Mouse (Mus musculus) liver, embryonic 12.5 days (tissue): ENCODE measurements around the gene Gm11060. TPM values are rescaled to one million over a fixed set of nuclear protein-coding genes. Genes with fewer than 3 reads are reported as not detected.

Experiments used
- ATAC-seq: fragments of 200-750 bp; cut with Nextera tagmentation; 2 replicates; pipeline ENCODE4 v1.8.0; 2017; ENCODE audit warnings: moderate number of reproducible peaks, mild to moderate bottlenecking, moderate library complexity
- H3K27ac ChIP-seq: fragments of 300-500 bp; sonication (generic); 2 replicates; pipeline ENCODE4 v1.5.1; 2016; ENCODE audit warnings: mild to moderate bottlenecking
- H3K27me3 ChIP-seq: fragments of 300-500 bp; sonication (generic); replicated peaks from 2 replicates; pipeline ENCODE4 v1.6.1; 2016; ENCODE audit warnings: mild to moderate bottlenecking, moderate library complexity
- H3K36me3 ChIP-seq: fragments of 300-500 bp; sonication (generic); 2 replicates; pipeline ENCODE4 v1.6.1; 2016; ENCODE audit warnings: mild to moderate bottlenecking, moderate library complexity
- H3K4me1 ChIP-seq: fragments of 300-500 bp; sonication (generic); 2 replicates; pipeline ENCODE4 v1.6.1; 2016
- H3K4me2 ChIP-seq: fragments of 300-500 bp; sonication (generic); 2 replicates; pipeline ENCODE4 v1.6.1; 2016; ENCODE audit warnings: mild to moderate bottlenecking, moderate library complexity
- H3K4me3 ChIP-seq: fragments of 300-500 bp; sonication (generic); 2 replicates; pipeline ENCODE4 v1.5.1; 2016; ENCODE audit warnings: mild to moderate bottlenecking, moderate library complexity
- H3K9ac ChIP-seq: fragments of 300-500 bp; sonication (generic); 2 replicates; pipeline ENCODE4 v1.6.1; 2016; ENCODE audit warnings: mild to moderate bottlenecking, moderate library complexity
- H3K9me3 ChIP-seq: fragments of 300-500 bp; sonication (generic); replicated peaks from 2 replicates; pipeline ENCODE4 v1.6.1; 2016; ENCODE audit warnings: mild to moderate bottlenecking, moderate library complexity
- WGBS: fragments of 180-500 bp; shearing (Covaris S2); methylation state at CpG from one replicate; pipeline ENCODE4 v1.1.7; 2016; ENCODE audit not compliant: insufficient replicate concordance; 5-methylcytosine and 5-hydroxymethylcytosine counted together
- polyA plus RNA-seq: library from polyadenylated mRNA; unstranded; fragments of >200 nt; fragmentation: Nextera tagmentation; extraction: Ambion mirVana; gene quantifications from 2 replicates; pipeline ENCODE4 v1.2.1, GENCODE M21; 2016

The Gm11060 gene
- polyA plus RNA-seq, 1 experiment from 2014 or later: not detected

GRCm38 (mm10) chr2:105130351-105131060 is 38.7 kb downstream of the Gm11060 start:
- Histone ChIP-seq H3K36me3 (no peaks in the 10 kb centered on the region), H3K9me3 (no peaks in the 10 kb centered on the region), H3K9ac (no peak overlapping the region), H3K4me2 (peak overlapping the region; percentile 41), H3K4me3 (peak overlapping the region; percentile 8; the same call in 1 of the 2 replicates), H3K27ac (no peak overlapping the region), H3K27me3 (peaks cover 100% of the 10 kb centered on the region), H3K4me1 (peaks cover 22% of the 10 kb centered on the region; the same call in 1 of the 2 replicates)
- 2% methylated on average over 32 of the region's 32 CpGs for WGBS
- peak; percentile 31; the same call in 1 of the 2 replicates for ATAC-seq

- peaks cover 21% of the 10 kb centered on the region; the same call in 1 of the 2 replicates for H3K4me1 ChIP-seq
- no peak overlapping the region for H3K9ac ChIP-seq
- 7% methylated on average over 12 of the region's 12 CpGs for WGBS
- peaks cover 100% of the 10 kb centered on the region for H3K27me3 ChIP-seq
- peak overlapping the region; percentile 41; the same call in 1 of the 2 replicates for H3K4me2 ChIP-seq
- peak overlapping the region; percentile 8; the same call in 1 of the 2 replicates for H3K4me3 ChIP-seq
- no peaks in the 10 kb centered on the region for H3K9me3 ChIP-seq
- no peak for ATAC-seq
- H3K36me3 ChIP-seq: no peaks in the 10 kb centered on the region
- no peak overlapping the region for H3K27ac ChIP-seq
Observed at GRCm38 (mm10) chr2:105131061-105131810, 39.4 kb downstream of the Gm11060 start.

- no peak for ATAC-seq
- H3K27ac ChIP-seq: no peak overlapping the region
- H3K4me3 ChIP-seq: no peak overlapping the region
- WGBS: 11% methylated on average over 2 of the region's 2 CpGs
- peaks cover 99% of the 10 kb centered on the region for H3K27me3 ChIP-seq
- H3K9me3 ChIP-seq: no peaks in the 10 kb centered on the region
- H3K36me3 ChIP-seq: no peaks in the 10 kb centered on the region
- no peak overlapping the region for H3K9ac ChIP-seq
- H3K4me2 ChIP-seq: no peak overlapping the region
- peaks cover 18% of the 10 kb centered on the region; the same call in 1 of the 2 replicates for H3K4me1 ChIP-seq
Observed at GRCm38 (mm10) chr2:105131811-105132100, 39.9 kb downstream of the Gm11060 start.

- Histone ChIP-seq H3K36me3 (no peaks in the 10 kb centered on the region), H3K4me1 (peaks cover 12% of the 10 kb centered on the region; the same call in 1 of the 2 replicates), H3K9me3 (no peaks in the 10 kb centered on the region), H3K4me3 (no peak overlapping the region), H3K9ac (no peak overlapping the region), H3K27ac (no peak overlapping the region), H3K27me3 (peaks cover 99% of the 10 kb centered on the region), H3K4me2 (peak overlapping the region; percentile 16; the same call in 1 of the 2 replicates)
- WGBS: 4% methylated on average over 17 of the region's 17 CpGs
- ATAC-seq: no peak
Observed at GRCm38 (mm10) chr2:105132300-105132699, 40.5 kb downstream of the Gm11060 start.

- H3K36me3 ChIP-seq: no peaks in the 10 kb centered on the region
- 5% methylated on average over 43 of the region's 43 CpGs for WGBS
- ATAC-seq: no peak
- H3K9me3 ChIP-seq: no peaks in the 10 kb centered on the region
- no peak overlapping the region for H3K4me3 ChIP-seq
- H3K9ac ChIP-seq: peak overlapping the region; percentile 22; the same call in 1 of the 2 replicates
- H3K4me1 ChIP-seq: peaks cover 11% of the 10 kb centered on the region; the same call in 1 of the 2 replicates
- no peak overlapping the region for H3K27ac ChIP-seq
- no peak overlapping the region for H3K4me2 ChIP-seq
- H3K27me3 ChIP-seq: peaks cover 98% of the 10 kb centered on the region
Observed at GRCm38 (mm10) chr2:105132933-105133795, 41.3 kb downstream of the Gm11060 start.

- Histone ChIP-seq H3K9ac (no peak overlapping the region), H3K4me1 (peaks cover 11% of the 10 kb centered on the region; the same call in 1 of the 2 replicates), H3K36me3 (no peaks in the 10 kb centered on the region), H3K27me3 (peaks cover 96% of the 10 kb centered on the region), H3K9me3 (no peaks in the 10 kb centered on the region), H3K4me3 (no peak overlapping the region), H3K4me2 (no peak overlapping the region), H3K27ac (no peak overlapping the region)
- WGBS: 3% methylated on average over 19 of the region's 19 CpGs
- ATAC-seq: no peak
Observed at GRCm38 (mm10) chr2:105134296-105134695, 42.5 kb downstream of the Gm11060 start.

- WGBS: 47% methylated on average over 7 of the region's 7 CpGs
- Histone ChIP-seq H3K36me3 (no peaks in the 10 kb centered on the region), H3K4me1 (peaks cover under 1% of the 10 kb centered on the region; the same call in 1 of the 2 replicates), H3K4me3 (no peak overlapping the region), H3K9me3 (no peaks in the 10 kb centered on the region), H3K4me2 (no peak overlapping the region), H3K27ac (no peak overlapping the region), H3K27me3 (peaks cover 57% of the 10 kb centered on the region), H3K9ac (no peak overlapping the region)
- no peak for ATAC-seq
Observed at GRCm38 (mm10) chr2:105139471-105139870, 47.7 kb downstream of the Gm11060 start.

GRCm38 (mm10) chr2:105141371-105141770 is 49.6 kb downstream of the Gm11060 start:
- no peak overlapping the region for H3K9ac ChIP-seq
- 49% methylated on average over 7 of the region's 7 CpGs for WGBS
- H3K4me2 ChIP-seq: no peak overlapping the region
- no peak overlapping the region for H3K4me3 ChIP-seq
- no peaks in the 10 kb centered on the region for H3K9me3 ChIP-seq
- no peaks in the 10 kb centered on the region for H3K4me1 ChIP-seq
- no peak for ATAC-seq
- no peaks in the 10 kb centered on the region for H3K36me3 ChIP-seq
- no peak overlapping the region for H3K27ac ChIP-seq
- H3K27me3 ChIP-seq: peaks cover 38% of the 10 kb centered on the region

Other genes starting within 250 kb of the Gm11060 start
- gene Prrg4, start 242.1 kb upstream of the Gm11060 start, polyA plus RNA-seq: 0.16 and 0.23 TPM in 2 replicates
- 3.7 and 4.8 TPM in 2 replicates for gene Ccdc73, start 224.2 kb upstream of the Gm11060 start, polyA plus RNA-seq
- 228 and 250 TPM in 2 replicates for gene Eif3m, start 74.9 kb upstream of the Gm11060 start, polyA plus RNA-seq
- 6.6 and 7.2 TPM in 2 replicates for gene Wt1, start 34.5 kb downstream of the Gm11060 start, polyA plus RNA-seq
- 0.49 and 1.1 TPM in 2 replicates for gene Them7, start 132.3 kb downstream of the Gm11060 start, polyA plus RNA-seq